Mouse (Mus musculus) NIH3T3 (cell line): ENCODE results near the gene Hk1.

ENCODE experiments used
- DNase-seq: peaks from one replicate; pipeline ENCODE4 v3.0.0-alpha.2; 2012; ENCODE audit warnings: low read depth

Gene Hk1

GRCm38 (mm10) chr10:62379808-62380207, at the start of gene Hk1:
Hk1 (minus strand) TSS chr10:62379908.
- no peak for DNase-seq

GRCm38 (mm10) chr10:62425081-62425871, 45.6 kb upstream of the Hk1 start:
- DNase-seq: peak; percentile 37

- DNase-seq: peak; percentile 10
Measured at GRCm38 (mm10) chr10:62422255-62422654, 42.5 kb upstream of the Hk1 start, which contains the start of gene Hkdc1. Hkdc1 (minus strand) TSS chr10:62422491.

GRCm38 (mm10) chr10:62421127-62421526, 41.4 kb upstream of the Hk1 start:
- DNase-seq: no peak

GRCm38 (mm10) chr10:62420399-62420798, 40.7 kb upstream of the Hk1 start:
- DNase-seq: peak; percentile 14

- DNase-seq: no peak
Measured at GRCm38 (mm10) chr10:62419422-62419821, 39.7 kb upstream of the Hk1 start.

DNA sequence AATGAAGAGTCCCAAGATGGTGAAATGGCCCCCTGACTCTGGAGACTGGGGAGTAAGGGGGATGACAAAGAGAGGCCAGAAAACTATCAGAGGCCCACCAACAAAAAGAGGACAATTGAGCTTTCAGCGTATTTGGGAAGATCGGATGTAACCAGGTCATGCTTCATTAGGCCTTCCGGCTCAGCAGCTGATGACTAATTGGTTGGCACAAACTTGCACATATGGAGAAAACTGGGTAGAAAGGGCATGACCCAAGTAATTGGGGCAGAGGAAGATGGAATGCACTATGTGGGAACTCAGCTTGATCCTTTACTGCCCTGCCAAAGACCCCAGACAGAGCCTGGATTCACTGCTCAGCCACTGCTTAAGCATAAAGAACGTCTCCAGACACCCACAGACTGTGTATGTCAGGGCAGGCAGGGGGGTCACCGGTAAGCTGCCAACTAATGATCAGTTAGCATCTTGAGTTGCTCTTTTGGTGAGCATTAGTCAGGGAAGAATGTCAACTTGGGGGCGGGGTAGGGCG, 39.2 kb upstream of the Hk1 start:
- DNase-seq: no peak

DNA sequence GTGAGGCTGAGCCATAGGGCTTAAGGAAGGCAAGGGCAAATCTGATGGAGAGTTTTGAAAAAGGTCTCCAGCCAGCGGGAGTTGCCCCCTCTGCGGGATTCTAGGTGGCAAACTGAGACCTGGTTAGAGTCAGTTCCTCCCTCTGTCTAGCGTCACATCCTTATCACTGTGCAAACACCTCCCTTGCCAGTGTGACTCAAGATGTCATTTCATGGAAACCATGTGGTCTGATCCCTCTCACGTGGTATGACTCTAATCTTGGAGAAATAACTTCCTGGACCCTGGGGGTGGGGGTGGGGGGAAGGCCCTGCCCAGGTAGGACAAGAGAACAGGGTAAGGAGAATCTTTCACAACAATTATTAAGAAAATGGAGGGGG, 33.9 kb upstream of the Hk1 start:
- DNase-seq: no peak

GRCm38 (mm10) chr10:62412906-62413605, 33.3 kb upstream of the Hk1 start:
- DNase-seq: peak; percentile 61

- DNase-seq: peak; percentile 49
Measured at GRCm38 (mm10) chr10:62411431-62412410, 32.0 kb upstream of the Hk1 start.

GRCm38 (mm10) chr10:62410943-62411342, 31.2 kb upstream of the Hk1 start:
- peak; percentile 79 for DNase-seq

DNA sequence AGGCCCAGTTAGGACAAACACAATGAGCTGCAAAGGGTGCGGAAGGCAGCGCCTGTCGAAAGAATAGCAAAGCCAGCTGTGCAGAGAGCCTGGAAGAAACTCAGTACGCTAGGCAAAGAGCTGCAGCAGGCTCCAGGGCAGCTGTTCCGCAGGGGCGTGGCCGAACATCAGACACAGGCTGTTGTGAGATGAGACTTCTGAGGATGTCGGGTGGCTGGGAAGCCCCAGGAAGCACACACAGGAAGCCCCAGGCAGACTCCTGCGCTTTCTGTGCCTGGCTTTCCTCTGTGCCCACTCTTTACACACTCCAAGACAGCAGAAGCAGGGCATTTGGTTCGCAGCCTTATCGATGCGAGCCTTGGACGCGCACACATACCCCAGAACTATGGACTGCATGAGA, 25.2 kb upstream of the Hk1 start:
- DNase-seq: no peak

DNA sequence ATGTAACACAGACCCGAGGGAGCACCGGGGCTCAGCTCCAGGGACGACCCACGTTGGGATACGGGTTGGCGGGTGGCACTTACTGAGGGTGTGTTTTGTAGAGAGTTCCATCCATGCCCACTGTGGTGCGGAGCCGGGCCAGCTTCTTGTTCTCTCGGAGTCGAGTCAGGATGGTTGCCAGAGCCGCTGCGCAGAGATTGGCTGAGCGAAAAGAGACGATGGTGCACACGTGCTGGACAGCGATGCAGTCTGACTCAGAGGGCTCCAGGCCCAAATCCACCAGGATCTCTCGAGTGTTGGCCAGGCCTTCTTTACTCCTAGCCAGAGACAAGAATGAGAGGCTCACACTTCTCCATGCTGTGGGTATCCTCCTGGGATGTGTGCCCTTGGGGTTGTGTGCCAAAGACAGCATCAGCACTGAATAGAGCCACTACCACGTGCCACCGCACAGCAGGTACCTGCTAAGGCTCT, 22.0 kb upstream of the Hk1 start:
- peak; percentile 78 for DNase-seq

- DNase-seq: peak; percentile 37
Measured at GRCm38 (mm10) chr10:62383011-62383410, 3.3 kb upstream of the Hk1 start.

- peak; percentile 53 for DNase-seq
Measured at GRCm38 (mm10) chr10:62380936-62381335, 1.2 kb upstream of the Hk1 start.

GRCm38 (mm10) chr10:62358827-62359226, 20.9 kb downstream of the Hk1 start:
- DNase-seq: no peak

- DNase-seq: no peak
Measured at GRCm38 (mm10) chr10:62356105-62356730, 23.5 kb downstream of the Hk1 start.

DNA sequence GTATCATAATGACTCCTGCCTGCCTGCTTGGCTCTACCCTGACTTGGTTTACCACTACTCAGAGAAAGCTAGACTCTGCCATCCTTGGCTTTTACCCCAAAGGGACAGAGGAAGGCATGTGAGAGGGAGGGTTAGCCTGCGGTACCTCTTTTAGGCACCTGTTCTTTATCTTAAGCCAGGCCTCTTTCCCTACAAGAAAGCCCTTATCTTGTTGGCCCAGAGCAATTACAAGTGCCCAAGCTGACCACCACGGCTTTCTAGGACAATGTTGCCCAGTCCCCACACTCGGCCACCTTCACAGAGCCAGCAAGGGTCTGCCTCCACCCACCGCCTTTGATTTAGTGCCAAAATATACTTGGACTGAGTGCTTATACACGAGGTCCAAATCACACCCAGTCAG, 34.6 kb downstream of the Hk1 start:
- DNase-seq: no peak

GRCm38 (mm10) chr10:62344004-62344752, 35.5 kb downstream of the Hk1 start:
- no peak for DNase-seq

GRCm38 (mm10) chr10:62342512-62342911, 37.2 kb downstream of the Hk1 start:
- no peak for DNase-seq

DNA sequence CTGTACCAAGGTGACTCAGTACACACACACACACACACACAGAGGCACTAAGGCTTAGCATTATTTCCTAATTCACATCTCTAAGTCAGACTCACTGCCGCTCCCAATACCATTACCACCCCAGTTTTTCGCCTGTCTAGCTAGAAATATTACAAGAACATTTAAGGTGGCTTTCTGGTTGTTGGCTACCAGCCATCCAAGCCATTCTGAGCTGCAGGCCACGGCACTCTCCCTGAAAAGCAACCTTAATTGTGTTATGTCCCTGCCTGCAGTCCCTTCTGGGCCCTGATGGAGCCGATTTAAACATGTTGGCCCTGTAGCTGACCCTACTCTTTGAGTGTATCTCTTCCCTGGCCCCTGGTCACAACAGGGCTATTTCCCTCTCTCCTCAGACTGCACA, 37.8 kb downstream of the Hk1 start:
- DNase-seq: no peak
